ENCODE assay signal across 16 mouse cellular contexts in genomic region chr19:53251656-53252055, GRCm38 (mm10). TPM values are rescaled to one million over a fixed set of nuclear protein-coding genes. Genes with fewer than 3 reads are reported as not detected.
A peak's percentile ranks its signal among the peaks of the same experiment; 100 is the strongest.
DNase-seq lines count a peak whose midpoint lies in the region; ATAC-seq and TF ChIP-seq lines count a peak whose summit lies in the region.
"Had no signal": no experiment of that assay in that cellular context is flagged by ENCODE, and none has a peak within 500 bp of the region (broad histone marks: within the 10 kb centered on the region; RNA-seq: fewer than 3 reads in every experiment).

No protein-coding gene starts in this region.

- H3K4me3 ChIP-seq in liver, embryonic 14.5 days (ENCODE audit: insufficient read depth in 1 of 2, low read depth in 2 of 2, low read length in 2 of 2), result no peak overlapping the region
- no peak overlapping the region for H3K4me3 ChIP-seq in hindbrain, postnatal 0 days (ENCODE audit: low read length)
- H3K4me3 ChIP-seq: forebrain, embryonic 10.5 days; hindbrain, embryonic 12.5 days had no signal

- H3K9ac ChIP-seq in liver, embryonic 14.5 days (replicated peaks), result no peak overlapping the region
- no peak overlapping the region for H3K9ac ChIP-seq in hindbrain, postnatal 0 days (replicated peaks; ENCODE audit: low read length)
- H3K9ac ChIP-seq: hindbrain, embryonic 12.5 days had no signal

- peak overlapping the region; percentile 19; the same call in 1 of the 2 replicates for H3K27ac ChIP-seq in liver, embryonic 14.5 days
- H3K27ac ChIP-seq in hindbrain, postnatal 0 days, result no peak overlapping the region
- H3K27ac ChIP-seq: forebrain, embryonic 10.5 days; hindbrain, embryonic 12.5 days had no signal

- H3K36me3 ChIP-seq in liver, embryonic 14.5 days (replicated peaks; ENCODE audit: control insufficient read depth, insufficient read depth, low read depth), result no peaks in the 10 kb centered on the region
- H3K36me3 ChIP-seq in hindbrain, postnatal 0 days (ENCODE audit: insufficient read depth, low read length), result no peaks in the 10 kb centered on the region
- H3K36me3 ChIP-seq: forebrain, embryonic 10.5 days; hindbrain, embryonic 12.5 days had no signal

- H3K27me3 ChIP-seq in liver, embryonic 14.5 days (ENCODE audit: control insufficient read depth, insufficient read depth, low read length), result no peaks in the 10 kb centered on the region
- H3K27me3 ChIP-seq in hindbrain, postnatal 0 days (ENCODE audit: insufficient read depth, low read length), result no peaks in the 10 kb centered on the region
- H3K27me3 ChIP-seq: hindbrain, embryonic 12.5 days had no signal

- peaks cover 36 to 38% of the 10 kb centered on the region in 2 experiments for H3K4me1 ChIP-seq in liver, embryonic 14.5 days (replicated peaks; ENCODE audit: control insufficient read depth in 2 of 2, insufficient read depth in 2 of 2, low read length in 1 of 2)
- H3K4me1 ChIP-seq in hindbrain, postnatal 0 days (ENCODE audit: insufficient read depth, low read length), result no peaks in the 10 kb centered on the region

- DNase-seq in urinary bladder, adult 18-20 months (ENCODE audit: low spot score in 2 of 2), result peak; percentile 25 to 28
- DNase-seq in urinary bladder, adult 2 months (ENCODE audit: low spot score), result no peak
- DNase-seq in liver, embryonic 14.5 days (ENCODE audit: low read depth in 3 of 3, low spot score in 3 of 3), result no peak
- DNase-seq in spleen, postnatal 36 days (ENCODE audit: low spot score in 2 of 2), result no peak
- no peak for DNase-seq in kidney, postnatal 4 days
- no peak for DNase-seq in hindbrain, postnatal 0 days (ENCODE audit: low spot score)
- DNase-seq: cerebellum, adult 9-11 months; gastrocnemius, postnatal 10 days; kidney, postnatal 14 days; layer of hippocampus, adult 9-11 months; right cerebral cortex, postnatal 14 days had no signal

- H3K9me3 ChIP-seq in liver, embryonic 14.5 days (ENCODE audit: control insufficient read depth, low read length), result no peaks in the 10 kb centered on the region
- no peaks in the 10 kb centered on the region for H3K9me3 ChIP-seq in hindbrain, postnatal 0 days (ENCODE audit: low read length)
- H3K9me3 ChIP-seq: forebrain, embryonic 10.5 days; G1E had no signal

- ATAC-seq in liver, embryonic 14.5 days (ENCODE audit: insufficient read depth), result no peak
- peak; percentile 31 for ATAC-seq in megakaryocyte, adult 5-6 weeks (ENCODE audit: poor library complexity, severe bottlenecking)
- no peak for ATAC-seq in hindbrain, postnatal 0 days
- ATAC-seq: CD4-positive, CD25-positive, alpha-beta regulatory T cell, adult 4 months had no signal

- 77% methylated on average over 3 of the region's 3 CpGs for WGBS in liver, embryonic 14.5 days (ENCODE audit: insufficient replicate concordance)
- 86% methylated on average over 3 of the region's 3 CpGs for WGBS in hindbrain, postnatal 0 days

- H3K4me2 ChIP-seq in liver, embryonic 14.5 days (ENCODE audit: low read depth), result no peak overlapping the region
- H3K4me2 ChIP-seq in hindbrain, postnatal 0 days (ENCODE audit: low read depth, low read length), result no peak overlapping the region
- H3K4me2 ChIP-seq: hindbrain, embryonic 12.5 days had no signal

- TF ChIP-seq CTCF in liver, embryonic 14.5 days (IDR thresholded peaks at IDR 0.05; ENCODE audit: low read depth), result no peak
- no peak for TF ChIP-seq CTCF in hindbrain, postnatal 0 days (IDR thresholded peaks at IDR 0.05; ENCODE audit: low read depth)

- TF ChIP-seq EP300 in liver, embryonic 14.5 days (IDR thresholded peaks at IDR 0.05; ENCODE audit: low read depth), result no peak

RNA-seq across cellular contexts. Expression of gene Mxi1, which starts 58.7 kb away (rescaled TPM):
- polyA plus RNA-seq in urinary bladder, adult 2 months (2012; rRNA removed), result 37.6 and 43.3 TPM in 2 replicates
- polyA plus RNA-seq in liver, embryonic 14.5 days (2012; rRNA removed), result 11.1 and 16.5 TPM in 2 replicates
- 27.7 and 33.1 TPM in 2 replicates for polyA plus RNA-seq in liver, embryonic 14.5 days (2014; fragmentation: Nextera tagmentation; extraction: Ambion mirVana)
- 42.1 and 42.8 TPM in 2 replicates for total RNA-seq in megakaryocyte, adult 5-6 weeks (2015)
- total RNA-seq in megakaryocyte, adult 5-6 weeks (2017), result 74.0 and 91.1 TPM in 2 replicates
- 41.9 and 44.5 TPM in 2 replicates for total RNA-seq in hindbrain, postnatal 0 days (2014; rRNA removed)
- polyA plus RNA-seq in hindbrain, postnatal 0 days (2015; fragmentation: Nextera tagmentation; extraction: Ambion mirVana), result 47.7 and 51.5 TPM in 2 replicates

Comparison
In these comparisons a context has a peak if more than half of its experiments do, and no peak if none do; other contexts are left out.
1. DNase-seq: peak in urinary bladder, adult 18-20 months (2 of 2); none in urinary bladder, adult 2 months (single experiment), liver, embryonic 14.5 days (0 of 3), spleen, postnatal 36 days (0 of 2), kidney, postnatal 4 days (0 of 2) and hindbrain, postnatal 0 days (single experiment).